Mouse (Mus musculus): ENCODE measurements at regions not wholly inside any gene's neighbourhood (a gene's known extent, or its start where the extent isn't known, plus 50 kb on each side); places are given as distances from the start of the nearest gene placed in this dataset.

DNA sequence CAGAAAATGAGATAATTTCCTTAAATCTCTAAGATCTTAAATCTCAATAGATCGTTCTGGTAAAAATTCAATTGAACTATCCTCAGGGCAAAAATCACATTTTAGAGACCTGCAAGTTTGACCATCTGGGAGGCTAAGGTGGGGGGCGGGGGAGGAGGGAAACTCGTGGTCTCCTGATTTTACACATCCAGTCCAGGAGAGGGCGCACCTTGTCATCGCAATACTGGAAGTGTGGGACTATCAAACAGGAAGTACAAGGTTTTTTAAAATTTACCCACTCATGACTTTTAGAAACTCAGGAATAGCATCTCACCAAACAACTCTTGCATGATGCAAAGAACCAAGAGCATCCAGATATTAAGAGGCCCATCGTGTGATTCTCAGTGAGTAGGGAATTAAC lies 108.4 kb upstream of the Nwd2 start:
- TF ChIP-seq CTCF (IDR thresholded peaks at IDR 0.05) (peak; percentile 14; the same call in 1 of the 2 replicates), EP300 (IDR thresholded peaks at IDR 0.05) (no peak)

Data from lung, postnatal 0 days (tissue).